Mouse (Mus musculus): ENCODE results near the gene Asb9. TPM values are rescaled to one million over a fixed set of nuclear protein-coding genes. Genes with fewer than 3 reads are reported as not detected.

Asb9 gene
- polyA plus RNA-seq, 1 experiment = not detected

DNA sequence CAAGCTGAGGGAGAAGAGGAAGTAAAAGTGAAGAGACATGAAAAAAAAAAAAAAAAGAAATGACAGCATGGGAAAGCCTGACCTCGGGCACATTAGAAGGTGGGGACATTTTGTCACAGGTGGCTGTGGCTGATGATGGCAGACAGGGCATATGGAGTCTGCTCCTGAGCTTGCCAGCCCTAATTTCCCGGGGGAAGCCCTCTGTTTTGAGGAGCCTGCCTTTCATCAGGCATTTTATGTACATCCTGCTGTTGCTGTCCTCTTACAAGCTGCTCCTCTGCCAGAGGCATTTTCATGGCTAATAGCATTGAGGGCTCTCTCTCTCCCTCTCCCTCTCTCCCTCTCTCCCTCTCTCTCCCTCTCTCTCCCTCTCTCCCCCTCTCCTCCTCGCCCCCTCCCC lies 70.8 kb downstream of the Asb9 start:
- WGBS = 48% methylated on average over 3 of the region's 3 CpGs
- no peak for TF ChIP-seq CTCF (IDR thresholded peaks at IDR 0.05; ENCODE audit: insufficient read depth, low read length)
- no peak for TF ChIP-seq POLR2A (IDR thresholded peaks at IDR 0.05; ENCODE audit: borderline replicate concordance, extremely low read depth, low read depth, low read length)
- DNase-seq = no peak
- Histone ChIP-seq H3K4me1 (ENCODE audit: control insufficient read depth, insufficient read depth, low read length) (no peaks in the 10 kb centered on the region), H3K4me3 (replicated peaks; ENCODE audit: extremely low read depth, low read depth, low read length) (no peak overlapping the region)

Other genes with a start within 250 kb of the Asb9 start
- gene Bmx, start 248.1 kb upstream of the Asb9 start, polyA plus RNA-seq (2012; rRNA removed) = 1.4 and 2.7 TPM in 2 replicates
- gene Pir, start 237.0 kb upstream of the Asb9 start, polyA plus RNA-seq (2012; rRNA removed) = 11.1 and 11.9 TPM in 2 replicates
- 14.0 and 23.2 TPM in 2 replicates for gene Vegfd, start 132.9 kb upstream of the Asb9 start, polyA plus RNA-seq (2012; rRNA removed)
- gene Piga, start 86.5 kb upstream of the Asb9 start, polyA plus RNA-seq (2012; rRNA removed) = 1.9 and 3.7 TPM in 2 replicates
- 0.62 and 3.0 TPM in 2 replicates for gene Asb11, start 69.3 kb upstream of the Asb9 start, polyA plus RNA-seq (2012; rRNA removed)

Measured in lung, adult 2 months (tissue).